Mouse (Mus musculus) heart, embryonic 11.5 days (tissue): Measurements from ENCODE around the gene Cir1. TPM values are rescaled to one million over a fixed set of nuclear protein-coding genes. Genes with fewer than 3 reads are reported as not detected.

Experiments
- ATAC-seq: fragments of 200-750 bp; cut with Nextera tagmentation; replicated peaks from 2 replicates; pipeline ENCODE4 v1.8.0; 2017; ENCODE audit warnings: moderate library complexity; ENCODE audit not compliant: insufficient number of reproducible peaks, low FRiP score, low TSS enrichment
- H3K27ac ChIP-seq: fragments of 300-500 bp; sonication (generic); 2 replicates; pipeline ENCODE4 v1.5.1; 2014; ENCODE audit warnings: mild to moderate bottlenecking, low read depth, low read length
- H3K27me3 ChIP-seq: fragments of 300-500 bp; sonication (generic); 2 replicates; pipeline ENCODE4 v1.6.1; 2014; ENCODE audit warnings: mild to moderate bottlenecking, low read length, mixed read lengths; ENCODE audit not compliant: control insufficient read depth, insufficient read depth
- H3K36me3 ChIP-seq: fragments of 300-500 bp; sonication (generic); 2 replicates; pipeline ENCODE4 v1.6.1; 2014; ENCODE audit warnings: mild to moderate bottlenecking, low read length, moderate library complexity, mixed read lengths; ENCODE audit not compliant: control insufficient read depth, insufficient read depth
- H3K4me1 ChIP-seq: fragments of 300-500 bp; sonication (generic); 2 replicates; pipeline ENCODE4 v1.6.1; 2014; ENCODE audit warnings: low read length; ENCODE audit not compliant: control insufficient read depth, insufficient read depth
- H3K4me2 ChIP-seq: fragments of 300-500 bp; sonication (generic); 2 replicates; pipeline ENCODE4 v1.6.1; 2014; ENCODE audit warnings: mild to moderate bottlenecking, moderate library complexity
- H3K4me3 ChIP-seq: fragments of 300-500 bp; sonication (generic); 2 replicates; pipeline ENCODE4 v1.5.1; 2014; ENCODE audit warnings: low read depth, low read length
- H3K9ac ChIP-seq: fragments of 300-500 bp; sonication (generic); 2 replicates; pipeline ENCODE4 v1.6.1; 2014; ENCODE audit warnings: mild to moderate bottlenecking, low read depth, low read length, moderate library complexity
- H3K9me3 ChIP-seq: fragments of 300-500 bp; sonication (generic); replicated peaks from 2 replicates; pipeline ENCODE4 v1.6.1; 2016; ENCODE audit warnings: low read length; ENCODE audit not compliant: control insufficient read depth
- WGBS: fragments of 180-500 bp; shearing (Covaris S2); extraction: QIAGEN DNeasy Blood & Tissue Kit; methylation state at CpG from one replicate; pipeline ENCODE4 v1.1.7; 2014; ENCODE audit not compliant: insufficient replicate concordance; 5-methylcytosine and 5-hydroxymethylcytosine counted together
- polyA plus RNA-seq: library from polyadenylated mRNA; unstranded; fragments of >200 nt; fragmentation: Nextera tagmentation; extraction: Ambion mirVana; gene quantifications from 2 replicates; pipeline ENCODE4 v1.2.1, GENCODE M21; 2014

Cir1 gene
- polyA plus RNA-seq, 1 experiment from 2014 or later, result 17.6 TPM

GRCm38 (mm10) chr2:73272351-73273248 is 39.9 kb downstream of the Cir1 start:
- Histone ChIP-seq H3K9me3 (no peaks in the 10 kb centered on the region), H3K4me3 (peak overlapping the region; percentile 48), H3K4me1 (peaks cover 30% of the 10 kb centered on the region), H3K27ac (no peak overlapping the region), H3K4me2 (peak overlapping the region; percentile 79), H3K9ac (peak overlapping the region; percentile 22; the same call in 1 of the 2 replicates), H3K36me3 (no peaks in the 10 kb centered on the region), H3K27me3 (peaks cover 78% of the 10 kb centered on the region)
- WGBS, result under 1% methylated on average over 55 of the region's 55 CpGs
- no peak for ATAC-seq

DNA sequence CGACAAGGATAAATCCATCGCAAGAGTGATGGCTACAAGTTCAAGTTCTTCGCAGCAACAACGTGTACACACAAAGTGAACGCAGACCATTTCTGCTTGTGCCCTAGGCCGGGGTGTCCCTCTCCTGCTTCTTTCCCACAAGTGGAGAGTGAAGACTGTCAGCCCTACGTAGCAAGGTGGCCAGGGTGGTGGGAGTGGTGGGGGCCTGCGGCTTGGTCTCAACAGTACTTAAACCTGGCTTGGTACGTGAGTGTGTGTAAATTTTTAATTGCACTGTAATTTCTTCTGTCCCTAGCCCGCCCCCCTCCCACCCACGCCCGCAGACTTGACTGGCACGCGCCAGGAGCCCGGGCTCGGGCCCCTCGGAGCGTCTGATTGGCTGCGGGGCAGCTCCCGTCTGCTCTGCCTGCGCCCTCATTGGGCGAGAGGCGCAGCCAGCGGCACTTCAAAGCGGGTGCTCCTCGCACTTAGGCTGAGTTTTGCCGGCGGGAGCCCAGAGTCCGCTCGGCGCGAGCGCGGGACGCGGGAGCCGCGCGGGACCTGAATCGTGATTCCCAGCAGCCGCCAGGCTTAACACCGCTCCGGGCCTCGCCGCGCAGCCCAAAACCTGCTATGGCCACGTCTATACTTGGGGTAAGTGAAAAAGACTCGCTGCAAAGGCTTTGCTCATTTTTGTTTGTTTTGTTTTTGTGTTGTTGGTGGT is 40.9 kb downstream of the Cir1 start, which contains the start of gene Sp9:
Gene Sp9 (plus strand): TSS at position 467 of the 703 bp plus-strand sequence.
- H3K9me3 ChIP-seq, result no peaks in the 10 kb centered on the region
- ATAC-seq, result 0 out of 2 replicates have a peak, but pooled peaks have one; percentile 54
- H3K4me3 ChIP-seq, result peak within 1 kb of the TSS; percentile 48
- peak within 1 kb of the TSS; percentile 79 for H3K4me2 ChIP-seq
- under 1% methylated on average over 48 of the region's 48 CpGs for WGBS
- peaks cover 78% of the 10 kb centered on the region for H3K27me3 ChIP-seq
- H3K36me3 ChIP-seq, result no peaks in the 10 kb centered on the region
- peaks cover 26% of the 10 kb centered on the region for H3K4me1 ChIP-seq
- H3K9ac ChIP-seq, result peak within 1 kb of the TSS; percentile 22; the same call in 1 of the 2 replicates
- no peak within 1 kb of the TSS for H3K27ac ChIP-seq

DNA sequence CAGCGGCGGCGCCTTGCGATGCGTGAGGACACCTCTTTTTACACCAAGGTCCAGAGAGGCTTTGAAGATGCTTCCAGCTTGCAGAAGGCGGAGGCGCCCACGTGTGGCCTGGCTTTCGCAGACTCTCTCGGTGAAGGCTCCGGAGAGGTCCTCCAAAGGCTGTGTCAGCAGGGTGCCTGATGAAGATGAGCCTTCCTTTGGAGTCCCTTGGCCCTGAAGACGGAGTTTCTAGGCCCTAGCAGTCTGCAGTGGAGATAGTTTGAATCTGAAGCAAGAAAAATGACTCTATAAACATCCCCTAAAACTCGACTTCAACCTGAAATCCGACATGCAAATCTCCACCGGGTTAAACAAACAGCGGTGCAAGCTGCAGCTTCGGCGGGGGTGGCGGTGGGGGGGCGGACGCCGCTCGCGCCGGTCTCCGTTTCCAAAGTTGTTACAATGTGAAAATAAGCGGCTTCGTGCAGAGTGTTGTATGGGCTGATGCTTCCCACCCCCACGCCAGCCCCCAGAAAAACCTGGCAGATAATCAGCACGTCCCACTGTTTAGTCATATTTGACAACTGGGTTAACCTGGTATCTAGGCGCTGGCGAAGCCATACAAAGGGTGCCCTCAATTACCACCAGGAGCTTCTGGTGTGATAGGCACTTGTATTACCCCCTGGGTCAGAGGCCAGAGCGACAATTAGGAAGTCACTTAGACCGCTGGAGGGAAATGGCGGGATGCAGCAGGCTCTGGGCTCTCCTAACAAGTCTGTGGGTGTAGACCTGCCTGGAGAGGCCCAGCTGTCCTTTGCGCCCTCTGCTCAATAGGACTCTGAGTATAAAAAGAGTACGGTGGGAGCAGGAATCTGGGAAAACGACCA is 41.7 kb downstream of the Cir1 start:
- no peak for ATAC-seq
- Histone ChIP-seq H3K4me2 (peak overlapping the region; percentile 28), H3K9me3 (no peaks in the 10 kb centered on the region), H3K27ac (no peak overlapping the region), H3K4me1 (peaks cover 26% of the 10 kb centered on the region), H3K27me3 (peaks cover 78% of the 10 kb centered on the region), H3K4me3 (peak overlapping the region; percentile 48), H3K9ac (no peak overlapping the region), H3K36me3 (no peaks in the 10 kb centered on the region)
- 1% methylated on average over 38 of the region's 38 CpGs for WGBS

DNA sequence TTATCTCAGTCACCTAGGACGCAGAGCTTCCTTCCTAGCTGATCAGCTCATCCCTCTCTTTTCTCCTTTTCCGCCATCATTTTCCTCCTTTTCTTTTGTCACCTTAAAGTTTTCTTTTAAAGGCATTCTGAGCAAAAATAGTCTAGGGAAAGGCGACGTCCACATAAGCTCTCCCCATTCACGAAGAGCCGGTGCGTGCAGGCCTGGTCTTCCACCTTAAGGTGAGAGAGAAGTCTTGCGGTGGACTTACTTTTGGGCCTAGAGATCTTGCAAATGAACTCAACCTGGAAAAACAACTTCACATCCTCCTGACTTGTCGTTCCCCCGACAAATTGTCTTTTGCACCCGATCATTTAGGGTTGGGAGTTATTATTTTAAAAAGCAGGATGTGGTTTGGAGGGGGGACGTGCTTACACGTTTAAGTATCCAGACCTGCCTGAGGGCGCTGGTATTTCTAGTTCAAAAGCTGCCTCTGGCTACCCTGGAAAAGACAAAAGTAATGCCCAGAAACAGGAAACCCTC is 42.4 kb downstream of the Cir1 start:
- 2% methylated on average over 14 of the region's 14 CpGs for WGBS
- Histone ChIP-seq H3K4me1 (peaks cover 26% of the 10 kb centered on the region), H3K4me2 (peak overlapping the region; percentile 28; the same call in 1 of the 2 replicates), H3K27ac (no peak overlapping the region), H3K9ac (no peak overlapping the region), H3K4me3 (no peak overlapping the region), H3K9me3 (no peaks in the 10 kb centered on the region), H3K27me3 (peaks cover 84% of the 10 kb centered on the region), H3K36me3 (no peaks in the 10 kb centered on the region)
- ATAC-seq, result no peak

- Histone ChIP-seq H3K9ac (no peak overlapping the region), H3K27me3 (peaks cover 88% of the 10 kb centered on the region), H3K4me3 (no peak overlapping the region), H3K4me2 (no peak overlapping the region), H3K4me1 (peaks cover 27% of the 10 kb centered on the region), H3K27ac (no peak overlapping the region), H3K9me3 (no peaks in the 10 kb centered on the region), H3K36me3 (no peaks in the 10 kb centered on the region)
- under 1% methylated on average over 17 of the region's 17 CpGs for WGBS
- no peak for ATAC-seq
Observed at GRCm38 (mm10) chr2:73269666-73270065, 42.8 kb downstream of the Cir1 start.

- no peak for ATAC-seq
- H3K4me2 ChIP-seq, result no peak overlapping the region
- no peak overlapping the region for H3K9ac ChIP-seq
- 9% methylated on average over 8 of the region's 8 CpGs for WGBS
- peaks cover 88% of the 10 kb centered on the region for H3K27me3 ChIP-seq
- no peaks in the 10 kb centered on the region for H3K36me3 ChIP-seq
- H3K9me3 ChIP-seq, result no peaks in the 10 kb centered on the region
- peaks cover 27% of the 10 kb centered on the region for H3K4me1 ChIP-seq
- no peak overlapping the region for H3K27ac ChIP-seq
- H3K4me3 ChIP-seq, result no peak overlapping the region
Observed at GRCm38 (mm10) chr2:73268836-73269395, 43.6 kb downstream of the Cir1 start.

GRCm38 (mm10) chr2:73268281-73268680 is 44.2 kb downstream of the Cir1 start:
- H3K27ac ChIP-seq, result no peak overlapping the region
- peaks cover 87% of the 10 kb centered on the region for H3K27me3 ChIP-seq
- H3K4me3 ChIP-seq, result no peak overlapping the region
- no peak overlapping the region for H3K9ac ChIP-seq
- no peak overlapping the region for H3K4me2 ChIP-seq
- no peaks in the 10 kb centered on the region for H3K36me3 ChIP-seq
- H3K9me3 ChIP-seq, result no peaks in the 10 kb centered on the region
- no peak for ATAC-seq
- 2% methylated on average over 12 of the region's 12 CpGs for WGBS
- peaks cover 25% of the 10 kb centered on the region for H3K4me1 ChIP-seq
